Mouse (Mus musculus): ENCODE data around the gene Ung. TPM values are rescaled to one million over a fixed set of nuclear protein-coding genes. Genes with fewer than 3 reads are reported as not detected.
A peak's percentile ranks its signal among the peaks of the same experiment; 100 is the strongest.

Gene Ung
- polyA plus RNA-seq, 1 experiment = 5.7 TPM

DNA sequence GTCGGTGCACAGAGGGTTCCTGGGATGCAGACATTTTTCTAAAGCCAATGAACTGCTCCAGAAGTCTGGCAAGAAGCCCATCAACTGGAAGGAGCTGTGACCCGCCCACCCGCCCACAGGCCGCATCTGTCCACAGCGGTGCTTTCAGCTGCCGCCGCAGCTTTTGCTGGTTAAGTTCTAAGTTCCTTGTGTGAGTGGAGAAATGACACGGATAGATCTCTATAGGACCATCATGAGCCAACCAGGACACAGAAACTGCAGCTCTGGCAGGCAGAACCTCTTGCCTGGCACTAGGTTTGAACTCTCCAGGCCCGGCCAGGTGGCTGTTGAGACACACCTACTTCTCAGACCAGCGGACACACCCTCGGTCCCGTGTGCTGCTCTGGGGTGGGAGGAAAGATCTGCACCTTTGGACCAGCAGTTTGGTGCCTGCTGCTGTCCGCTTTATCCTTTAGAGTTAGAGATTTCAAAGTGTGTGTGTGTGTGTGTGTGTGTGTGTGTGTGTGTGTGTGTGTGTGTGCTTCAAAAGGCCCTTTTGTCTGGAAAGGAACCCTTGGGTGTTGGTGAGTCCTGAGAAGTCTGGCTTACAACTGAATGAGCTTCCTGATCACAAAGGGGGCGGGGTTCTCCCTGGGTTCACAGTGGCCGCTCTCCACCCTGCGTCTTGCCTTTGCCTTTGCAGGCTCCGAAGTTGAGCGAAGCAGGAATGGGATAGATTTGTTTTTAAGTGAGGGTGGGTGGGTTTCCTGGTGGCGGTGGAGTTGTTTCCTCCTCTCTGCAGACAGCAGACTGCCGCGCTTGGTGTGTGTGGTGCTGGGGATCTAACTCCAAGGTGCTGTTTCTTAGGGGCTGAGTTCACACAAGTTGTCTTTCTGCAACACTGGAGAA lies 8.3 kb downstream of the Ung start:
- no peak for DNase-seq (ENCODE audit: low read depth in 1 of 2, low spot score in 2 of 2)
- H3K4me3 ChIP-seq (ENCODE audit: extremely low read depth, insufficient read depth, insufficient read length) = no peak overlapping the region
- peaks cover 6% of the 10 kb centered on the region for H3K36me3 ChIP-seq (ENCODE audit: control insufficient read depth, insufficient read depth, low read length)
- no peak overlapping the region for H3K27ac ChIP-seq (ENCODE audit: insufficient read depth, low read length)
- TF ChIP-seq CTCF (IDR thresholded peaks at IDR 0.05; ENCODE audit: extremely low read depth, insufficient read depth, insufficient read length, insufficient replicate concordance) = no peak
- TF ChIP-seq POLR2A (IDR thresholded peaks at IDR 0.05; ENCODE audit: low read depth, low read length) = no peak
- no peaks in the 10 kb centered on the region for H3K27me3 ChIP-seq (ENCODE audit: control insufficient read depth, insufficient read depth, low read length)
- no peaks in the 10 kb centered on the region for H3K4me1 ChIP-seq (ENCODE audit: control insufficient read depth, insufficient read depth, insufficient read length)
- WGBS = 83% methylated on average over 21 of the region's 21 CpGs

DNA sequence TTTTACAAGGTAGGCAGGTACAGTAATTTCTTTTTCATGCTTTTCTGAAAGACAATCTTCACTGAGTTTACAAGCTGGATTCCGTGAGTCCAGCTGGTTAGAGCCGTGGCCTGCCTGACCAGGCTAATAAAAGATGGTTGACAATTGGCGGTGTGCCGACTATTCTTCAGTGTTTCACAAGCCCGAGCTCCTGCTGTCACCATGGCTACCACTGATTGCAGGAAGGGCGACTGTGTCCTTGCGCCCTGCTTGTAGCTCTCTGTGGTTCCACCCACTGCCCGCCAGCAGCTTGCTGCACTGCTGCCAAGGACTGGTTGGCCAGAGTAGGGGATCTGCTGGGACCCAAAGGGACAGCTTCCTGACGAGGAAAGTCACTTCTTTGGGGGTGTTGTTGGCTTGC lies 9.0 kb downstream of the Ung start:
- H3K27me3 ChIP-seq (ENCODE audit: control insufficient read depth, insufficient read depth, low read length) = no peaks in the 10 kb centered on the region
- TF ChIP-seq CTCF (IDR thresholded peaks at IDR 0.05; ENCODE audit: extremely low read depth, insufficient read depth, insufficient read length, insufficient replicate concordance) = no peak
- TF ChIP-seq POLR2A (IDR thresholded peaks at IDR 0.05; ENCODE audit: low read depth, low read length) = no peak
- DNase-seq (ENCODE audit: low read depth in 1 of 2, low spot score in 2 of 2) = no peak
- H3K27ac ChIP-seq (ENCODE audit: insufficient read depth, low read length) = 0 out of 2 replicates have a peak overlapping the region, but pooled peaks have one; percentile 5
- no peaks in the 10 kb centered on the region for H3K4me1 ChIP-seq (ENCODE audit: control insufficient read depth, insufficient read depth, insufficient read length)
- H3K4me3 ChIP-seq (ENCODE audit: extremely low read depth, insufficient read depth, insufficient read length) = no peak overlapping the region
- H3K36me3 ChIP-seq (ENCODE audit: control insufficient read depth, insufficient read depth, low read length) = peaks cover 6% of the 10 kb centered on the region
- 80% methylated on average over 9 of the region's 9 CpGs for WGBS

DNA sequence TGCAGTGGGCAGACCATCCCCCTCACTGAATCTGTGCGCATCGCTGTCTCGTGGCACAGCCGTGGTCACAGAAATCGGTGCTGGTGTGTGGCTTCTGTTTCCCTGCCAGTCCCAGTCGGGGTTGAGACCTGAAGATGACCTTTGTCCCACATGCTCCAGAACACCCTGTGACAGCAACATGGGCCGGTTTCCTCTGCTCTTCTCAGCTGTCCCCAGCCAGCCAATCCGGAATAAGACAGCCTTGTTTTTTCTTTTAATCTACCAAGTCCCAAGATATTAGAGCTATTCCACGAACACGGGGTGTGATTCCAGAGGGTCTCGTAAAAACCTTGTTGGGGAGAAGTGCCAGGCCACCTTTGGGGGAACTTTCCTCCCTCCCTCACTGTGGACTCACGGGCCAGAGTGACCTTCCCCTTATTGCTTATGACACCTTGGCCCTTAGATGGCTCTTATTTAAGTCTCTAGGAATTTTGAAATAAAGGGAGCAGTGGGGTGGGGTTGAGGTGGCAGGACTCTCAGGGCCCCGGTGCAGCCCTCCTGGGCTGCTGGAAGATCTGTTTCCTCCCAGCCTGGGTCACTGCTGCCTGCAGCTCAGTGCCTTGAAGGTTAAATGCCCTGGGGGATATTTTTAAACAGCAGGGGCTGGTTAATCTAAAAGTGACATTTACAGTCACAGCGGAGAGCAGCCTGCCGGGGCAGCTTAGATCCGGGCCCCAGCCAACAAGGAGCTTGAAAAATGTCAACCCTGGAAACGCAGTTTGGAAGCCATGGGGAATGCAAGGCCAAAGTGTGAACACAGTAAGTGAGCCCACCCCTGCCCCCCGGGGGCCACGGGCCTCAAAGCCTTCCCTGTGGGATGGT lies 16.1 kb downstream of the Ung start, which contains the start of gene Acacb:
Acacb (plus strand) TSS at position 508 of the 861 bp plus-strand sequence.
- TF ChIP-seq CTCF (IDR thresholded peaks at IDR 0.05; ENCODE audit: extremely low read depth, insufficient read depth, insufficient read length, insufficient replicate concordance) = no peak
- TF ChIP-seq POLR2A (IDR thresholded peaks at IDR 0.05; ENCODE audit: low read depth, low read length) = no peak
- 48% methylated on average over 19 of the region's 19 CpGs for WGBS
- H3K27ac ChIP-seq (ENCODE audit: insufficient read depth, low read length) = no peak within 1 kb of the TSS
- no peak within 1 kb of the TSS for H3K4me3 ChIP-seq (ENCODE audit: extremely low read depth, insufficient read depth, insufficient read length)
- H3K27me3 ChIP-seq (ENCODE audit: control insufficient read depth, insufficient read depth, low read length) = no peaks in the 10 kb centered on the region
- no peaks in the 10 kb centered on the region for H3K36me3 ChIP-seq (ENCODE audit: control insufficient read depth, insufficient read depth, low read length)
- no peak for DNase-seq (ENCODE audit: low read depth in 1 of 2, low spot score in 2 of 2)
- H3K4me1 ChIP-seq (ENCODE audit: control insufficient read depth, insufficient read depth, insufficient read length) = no peaks in the 10 kb centered on the region

DNA sequence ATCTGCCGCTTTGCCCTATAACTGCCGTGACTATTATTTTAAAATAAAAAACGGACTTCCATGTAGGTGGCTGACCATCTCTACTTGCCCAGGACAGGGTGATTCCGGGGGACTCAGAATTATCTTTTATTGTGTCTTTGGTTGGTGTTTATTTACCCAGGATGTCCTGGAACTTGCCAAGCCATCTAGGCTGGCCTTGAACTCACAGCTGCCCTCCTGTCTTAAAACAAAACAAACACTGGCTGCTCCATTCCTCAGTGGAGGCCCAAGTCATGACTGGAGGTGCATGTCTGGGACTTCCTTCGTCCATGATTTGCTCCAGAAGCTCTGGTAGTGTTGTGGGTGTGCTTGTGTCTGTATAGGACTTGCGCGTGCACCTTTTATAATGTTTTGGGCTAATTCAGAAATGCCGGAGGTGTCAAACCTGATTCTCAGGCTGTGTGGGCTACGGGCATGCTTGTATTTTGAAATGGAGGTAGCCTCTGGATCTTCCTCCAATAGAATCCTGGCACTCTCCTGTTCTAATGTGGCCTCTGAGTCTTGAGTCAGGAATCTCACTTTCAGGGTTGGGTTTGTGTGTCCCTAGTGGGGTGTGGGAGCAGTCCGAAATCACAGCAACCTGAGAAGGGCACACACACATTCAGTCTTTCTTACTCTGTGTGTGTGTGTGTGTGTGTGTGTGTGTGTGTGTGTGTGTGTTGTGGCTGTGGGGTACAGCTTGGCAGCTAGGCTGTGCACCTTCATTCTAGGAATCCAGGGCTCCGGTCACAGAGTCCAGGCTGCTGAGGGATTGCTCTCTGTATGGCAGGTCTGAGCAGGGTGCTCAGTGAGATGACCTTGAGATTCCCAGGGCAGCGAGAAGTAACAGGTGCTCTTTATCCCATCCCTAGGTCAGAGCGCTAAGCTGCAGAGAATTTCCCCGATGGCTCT lies 17.1 kb downstream of the Ung start:
- Histone ChIP-seq H3K4me3 (ENCODE audit: extremely low read depth, insufficient read depth, insufficient read length) (no peak overlapping the region), H3K27ac (ENCODE audit: insufficient read depth, low read length) (no peak overlapping the region), H3K36me3 (ENCODE audit: control insufficient read depth, insufficient read depth, low read length) (no peaks in the 10 kb centered on the region), H3K4me1 (ENCODE audit: control insufficient read depth, insufficient read depth, insufficient read length) (no peaks in the 10 kb centered on the region), H3K27me3 (ENCODE audit: control insufficient read depth, insufficient read depth, low read length) (no peaks in the 10 kb centered on the region)
- no peak for DNase-seq (ENCODE audit: low read depth in 1 of 2, low spot score in 2 of 2)
- WGBS = 88% methylated on average over 14 of the region's 14 CpGs
- TF ChIP-seq POLR2A (IDR thresholded peaks at IDR 0.05; ENCODE audit: low read depth, low read length) (no peak), CTCF (IDR thresholded peaks at IDR 0.05; ENCODE audit: extremely low read depth, insufficient read depth, insufficient read length, insufficient replicate concordance) (no peak)

DNA sequence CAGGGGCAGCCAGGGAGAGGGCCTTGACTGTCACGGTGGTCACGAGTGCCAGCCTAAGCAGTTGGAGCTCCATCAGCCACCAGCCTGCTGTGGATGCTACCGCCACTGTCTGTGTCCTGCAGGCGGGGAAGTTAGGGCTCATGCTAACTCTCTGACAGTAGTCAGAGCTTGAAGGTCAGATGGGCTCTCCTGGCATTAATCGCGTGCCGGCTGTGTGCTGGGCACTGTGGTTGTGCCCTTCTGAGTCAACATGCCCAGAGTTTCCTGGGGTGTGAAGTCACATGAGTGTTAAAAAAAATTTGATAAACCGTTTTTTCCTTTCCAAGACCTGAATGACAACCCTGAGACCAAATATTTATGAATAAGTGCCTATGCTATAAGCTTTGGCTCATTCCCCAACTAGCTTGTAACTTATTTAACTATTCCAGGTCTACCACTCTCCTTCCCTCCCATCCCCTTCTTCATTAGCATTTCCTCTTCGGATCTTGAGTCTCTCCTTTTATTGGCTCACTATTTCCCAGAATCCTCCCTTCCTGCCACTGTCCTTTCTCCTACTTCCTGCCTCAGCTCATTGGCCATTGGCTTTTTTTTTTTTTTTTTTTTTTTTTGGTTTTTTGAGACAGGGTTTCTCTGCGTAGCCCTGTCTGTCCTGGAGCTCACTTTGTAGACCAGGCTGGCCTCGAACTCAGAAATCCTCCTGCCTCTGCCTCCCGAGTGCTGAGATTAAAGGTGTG lies 22.3 kb downstream of the Ung start:
- Histone ChIP-seq H3K4me1 (ENCODE audit: control insufficient read depth, insufficient read depth, insufficient read length) (no peaks in the 10 kb centered on the region), H3K4me3 (ENCODE audit: extremely low read depth, insufficient read depth, insufficient read length) (no peak overlapping the region), H3K36me3 (ENCODE audit: control insufficient read depth, insufficient read depth, low read length) (no peaks in the 10 kb centered on the region), H3K27ac (ENCODE audit: insufficient read depth, low read length) (no peak overlapping the region), H3K27me3 (ENCODE audit: control insufficient read depth, insufficient read depth, low read length) (no peaks in the 10 kb centered on the region)
- no peak for DNase-seq (ENCODE audit: low read depth in 1 of 2, low spot score in 2 of 2)
- 77% methylated on average over 12 of the region's 12 CpGs for WGBS
- TF ChIP-seq CTCF (IDR thresholded peaks at IDR 0.05; ENCODE audit: extremely low read depth, insufficient read depth, insufficient read length, insufficient replicate concordance) = no peak
- no peak for TF ChIP-seq POLR2A (IDR thresholded peaks at IDR 0.05; ENCODE audit: low read depth, low read length)

Data from spleen, adult 2 months (tissue).